Mouse (Mus musculus) retina, adult 2 months (tissue): ENCODE results near the gene Slc16a8.

ENCODE experiments used
- DNase-seq: peaks from one replicate; pipeline ENCODE4 v3.0.0-alpha.2; 2012; ENCODE audit warnings: low read depth, low spot score

Slc16a8 gene

DNA sequence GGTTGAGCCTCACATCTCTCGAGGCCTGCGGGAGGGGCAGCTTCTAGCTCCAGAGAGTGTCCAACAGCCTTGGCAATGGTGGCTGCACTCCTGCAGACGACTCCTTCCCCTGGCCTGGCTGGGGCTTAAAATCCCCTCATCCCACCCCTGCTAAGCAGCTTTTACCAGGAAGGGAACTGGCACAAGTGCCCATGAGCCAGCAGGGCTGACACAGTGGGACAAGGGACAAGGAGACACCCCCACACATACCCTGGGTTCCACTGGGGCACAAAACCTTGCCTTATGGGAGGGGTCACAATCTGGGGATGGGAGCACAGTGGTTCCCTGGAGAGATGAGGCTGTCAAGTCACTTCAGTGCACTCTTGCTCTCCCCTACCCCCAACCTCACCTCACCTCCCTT is at the start of gene Slc16a8:
Slc16a8 (minus strand) TSS at position 101 of the 400 bp plus-strand sequence.
- DNase-seq: no peak

DNA sequence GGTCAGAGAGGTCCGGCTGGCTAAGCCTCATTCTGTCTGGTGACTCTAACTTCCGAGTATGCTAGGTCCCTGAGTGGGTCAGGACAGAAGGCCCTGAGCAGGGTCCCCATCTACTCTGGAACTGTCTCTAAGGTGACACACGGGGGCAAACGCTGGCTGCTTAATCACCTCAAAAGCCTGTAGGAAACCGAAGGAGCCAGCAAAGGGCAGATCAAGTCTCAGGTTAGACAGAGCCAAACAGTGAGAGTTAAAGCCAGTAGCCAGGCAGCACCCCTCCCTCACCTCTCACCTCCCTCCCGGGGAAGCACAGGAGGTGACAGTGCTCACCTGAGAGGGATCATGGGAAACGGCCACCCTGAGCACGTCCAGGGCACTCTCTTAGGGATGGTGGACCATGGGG is 49.2 kb upstream of the Slc16a8 start:
- no peak for DNase-seq

DNA sequence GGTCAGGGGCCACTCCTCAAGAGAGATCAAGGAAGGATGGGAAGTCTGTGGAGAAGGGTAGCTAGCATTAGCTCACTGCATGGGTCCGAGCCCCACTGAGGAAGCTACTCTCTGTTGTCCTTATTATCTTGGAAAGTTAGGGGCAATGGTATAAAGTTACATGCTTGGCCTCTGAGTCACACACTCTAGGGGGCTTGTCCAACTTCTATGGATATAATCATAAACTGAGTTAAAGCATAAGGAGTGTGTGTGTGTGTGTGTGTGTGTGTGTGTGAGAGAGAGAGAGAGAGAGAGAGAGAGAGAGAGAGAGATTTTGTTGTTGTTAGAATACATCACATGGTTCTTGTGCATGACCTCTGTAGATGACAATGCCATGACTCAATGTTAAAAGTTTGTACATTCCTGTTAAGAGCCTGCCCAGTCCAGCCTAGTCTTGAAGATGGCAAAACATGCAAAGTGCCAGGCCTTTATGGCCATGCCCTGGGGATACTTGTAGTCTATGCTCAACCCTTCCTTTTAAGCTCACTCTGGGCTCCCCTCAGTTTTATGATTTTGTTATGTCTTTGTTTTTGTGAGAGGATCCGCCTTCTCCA is 45.1 kb upstream of the Slc16a8 start:
- DNase-seq: no peak

DNA sequence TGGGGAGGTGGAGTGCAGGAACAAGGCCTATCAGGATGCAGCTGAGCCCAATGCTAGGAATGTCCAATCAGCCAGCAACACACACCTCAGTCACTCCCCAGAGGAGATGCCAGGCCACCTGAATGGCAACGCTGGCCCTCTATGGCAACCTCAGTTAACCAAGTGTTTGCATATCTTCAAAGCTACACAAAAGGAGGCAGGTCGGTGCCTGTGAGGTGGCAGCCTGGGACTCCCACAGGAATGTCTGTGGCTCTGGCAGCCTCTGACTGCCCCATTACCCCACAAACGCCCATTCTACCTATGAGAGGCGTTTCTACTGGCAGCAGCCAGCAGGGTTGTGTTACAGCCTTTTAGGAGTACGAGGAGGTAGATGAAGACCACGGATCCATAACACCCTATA is 44.0 kb upstream of the Slc16a8 start:
- no peak for DNase-seq

DNA sequence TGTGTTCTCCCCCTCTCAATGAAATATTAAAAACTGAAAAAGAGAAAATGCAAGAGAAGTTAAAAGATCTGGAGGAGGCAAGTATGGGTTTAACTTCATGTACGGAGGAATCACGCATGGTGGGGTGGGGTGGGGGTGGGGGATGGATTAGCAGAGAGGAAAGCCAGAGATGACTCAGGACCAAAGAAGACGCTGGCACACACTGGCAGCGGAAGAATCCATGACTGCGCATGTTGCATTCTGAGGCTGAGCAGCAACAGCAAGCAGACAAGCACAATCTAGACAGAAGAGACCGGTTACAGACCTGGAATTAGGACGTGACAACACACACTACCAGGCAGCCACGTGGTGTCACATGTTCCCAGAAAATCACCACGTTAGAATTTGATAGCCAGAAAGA is 38.2 kb upstream of the Slc16a8 start:
- DNase-seq: no peak

DNA sequence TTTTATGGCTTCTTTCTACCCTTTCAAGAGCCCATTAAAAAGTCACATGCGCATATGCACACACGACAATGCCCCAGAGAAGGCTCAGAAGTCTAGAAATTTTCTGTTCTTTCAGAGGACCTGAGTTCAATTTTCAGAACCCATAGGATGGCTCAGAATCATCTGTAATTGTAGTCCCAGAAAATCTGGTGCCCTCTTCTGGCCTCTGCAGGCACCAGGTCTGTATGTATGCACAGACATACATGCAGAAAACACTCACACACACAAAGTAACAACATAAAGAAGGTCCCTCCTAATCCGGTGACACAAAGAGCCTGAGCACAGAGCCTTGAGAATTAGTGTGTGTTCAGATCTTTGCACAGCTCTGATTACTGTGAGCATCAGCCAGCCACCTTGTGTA is 35.8 kb upstream of the Slc16a8 start:
- DNase-seq: no peak

DNA sequence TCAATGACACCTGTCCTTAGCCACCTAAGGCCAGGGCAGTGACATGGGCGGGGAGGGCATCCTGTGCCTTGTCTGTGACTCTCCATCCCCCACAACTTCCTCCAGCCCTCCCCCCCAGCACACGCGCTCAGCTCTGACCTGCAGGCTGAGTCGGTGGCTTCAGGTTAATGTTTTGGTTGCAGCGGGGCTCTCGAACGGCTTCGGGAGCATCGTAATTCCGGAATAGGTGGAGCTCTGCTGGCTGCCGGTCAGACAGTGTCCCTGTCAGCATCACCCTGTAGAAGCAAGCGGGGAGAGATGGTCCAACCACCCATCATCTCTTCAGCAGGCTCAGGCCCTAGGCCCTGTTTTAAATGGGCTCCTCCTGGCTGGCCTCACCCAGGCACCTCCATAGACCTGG is 34.9 kb upstream of the Slc16a8 start:
- no peak for DNase-seq

DNA sequence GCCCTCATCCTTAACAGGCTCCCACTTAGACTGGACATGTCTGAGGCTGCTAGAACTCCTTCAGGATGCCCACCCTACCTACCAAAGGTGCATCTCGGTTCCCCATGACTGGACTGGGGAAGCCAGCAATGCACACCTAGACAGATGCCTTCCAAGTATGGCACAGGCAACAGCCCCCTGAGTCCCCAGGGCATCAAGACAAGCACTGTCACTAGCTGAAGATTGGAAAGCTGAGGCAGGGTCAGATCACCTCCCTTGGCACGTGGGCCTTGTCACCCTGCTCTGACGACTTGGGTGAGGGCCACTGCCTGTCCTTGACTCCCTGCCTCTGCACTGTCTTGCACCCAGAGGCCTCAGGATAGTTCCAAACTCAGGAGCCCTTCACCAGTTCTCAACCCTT is 33.8 kb upstream of the Slc16a8 start:
- no peak for DNase-seq

DNA sequence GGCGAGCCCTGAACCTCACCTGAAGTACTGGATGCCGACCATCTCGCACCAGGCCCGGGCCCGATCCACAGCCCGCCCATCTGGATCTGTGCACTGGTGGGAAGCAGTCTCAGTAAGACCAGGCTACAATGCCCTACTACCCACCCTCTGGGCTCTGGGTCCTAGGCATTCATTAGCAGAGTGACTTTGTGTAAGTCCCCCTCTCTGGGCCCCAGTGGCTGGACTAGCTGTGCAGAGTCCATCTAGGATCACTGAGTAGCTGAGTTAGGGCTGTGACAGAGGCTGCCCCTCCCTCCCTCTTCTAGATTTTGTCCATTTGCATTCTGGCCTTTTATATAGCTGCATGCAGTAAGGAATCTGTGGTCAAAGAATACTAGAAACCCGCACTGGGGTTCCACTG is 32.5 kb upstream of the Slc16a8 start:
- no peak for DNase-seq

DNA sequence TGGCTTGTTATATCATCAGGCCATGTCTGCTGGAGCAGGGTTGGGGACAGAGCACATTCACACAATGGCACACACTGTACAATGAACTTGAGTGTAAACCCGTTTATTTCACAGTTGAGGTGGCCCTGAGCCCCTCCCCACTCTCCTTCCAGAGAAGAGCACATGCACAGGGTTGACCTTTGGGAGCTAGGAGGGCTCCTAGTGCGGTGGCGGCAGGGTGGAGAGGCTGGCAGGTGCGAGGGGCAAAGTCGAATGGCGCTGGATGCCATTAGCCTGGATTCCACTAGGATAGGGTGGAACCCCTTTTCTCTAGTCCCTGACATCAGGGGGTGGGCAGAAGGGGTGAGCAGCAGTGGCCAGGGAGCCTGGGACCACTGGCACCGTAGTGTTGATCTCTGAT is 31.6 kb upstream of the Slc16a8 start:
- no peak for DNase-seq

DNA sequence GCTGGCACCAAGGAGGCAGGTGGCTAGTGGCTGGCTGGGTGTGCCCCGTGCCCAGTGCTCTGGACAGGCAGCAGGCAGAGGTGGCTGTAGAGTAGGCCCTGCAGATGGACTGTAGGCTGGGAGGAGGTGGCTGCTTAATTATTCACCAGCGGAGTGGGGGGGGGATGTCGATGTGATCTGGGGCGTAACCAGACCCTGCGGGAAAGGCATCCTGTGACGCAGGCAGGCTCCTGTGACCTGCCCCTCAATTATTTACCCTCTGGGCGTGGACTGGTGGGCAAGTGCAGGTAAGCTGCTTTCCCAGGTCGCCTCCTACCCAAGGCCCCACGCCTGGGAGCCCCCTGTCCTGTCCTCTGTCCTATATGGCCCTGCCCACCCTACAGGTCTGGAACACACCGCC is 30.8 kb upstream of the Slc16a8 start, which contains the start of gene Baiap2l2:
Baiap2l2 (minus strand) TSS at position 139 of the 400 bp plus-strand sequence.
- DNase-seq: no peak

DNA sequence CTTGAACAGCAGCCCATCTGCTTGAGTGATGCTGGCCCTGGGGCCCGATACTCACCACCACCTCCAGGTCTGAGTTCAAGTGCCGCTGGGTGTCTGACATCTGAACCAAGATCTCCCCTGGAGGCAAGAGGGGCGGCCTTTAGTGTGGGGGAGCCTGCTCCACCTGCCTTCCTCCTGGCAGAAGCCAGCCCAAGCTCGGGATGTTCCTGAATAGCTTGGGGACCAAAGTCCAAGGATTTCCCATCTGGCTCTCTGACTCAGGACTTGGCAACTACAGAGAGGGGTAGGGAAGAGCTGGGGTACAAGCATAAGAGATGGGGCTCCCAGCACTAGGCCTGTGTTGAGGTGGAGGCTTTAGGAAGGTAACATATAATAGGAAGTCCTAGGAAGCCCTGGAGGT is 28.8 kb upstream of the Slc16a8 start:
- no peak for DNase-seq

DNA sequence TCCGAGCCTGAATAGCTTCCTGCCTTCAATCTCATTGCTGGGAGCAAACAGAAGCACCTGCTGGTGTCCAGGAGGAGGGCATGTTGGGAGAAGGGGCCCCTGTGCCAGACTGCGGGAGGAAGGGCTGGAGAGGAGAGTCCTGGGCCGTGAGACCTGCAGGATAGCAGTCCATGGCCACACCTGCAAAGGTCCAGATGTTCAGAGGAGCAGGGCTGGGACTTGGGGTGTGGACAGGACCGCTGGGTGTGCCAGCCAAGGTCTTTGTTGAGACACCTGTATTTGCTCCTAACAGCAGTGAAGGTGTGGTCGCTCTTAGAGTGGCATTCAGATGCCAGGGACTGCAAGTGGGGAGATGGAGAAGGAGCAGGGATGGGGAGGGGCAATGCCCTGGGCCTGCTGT is 27.9 kb upstream of the Slc16a8 start:
- no peak for DNase-seq

DNA sequence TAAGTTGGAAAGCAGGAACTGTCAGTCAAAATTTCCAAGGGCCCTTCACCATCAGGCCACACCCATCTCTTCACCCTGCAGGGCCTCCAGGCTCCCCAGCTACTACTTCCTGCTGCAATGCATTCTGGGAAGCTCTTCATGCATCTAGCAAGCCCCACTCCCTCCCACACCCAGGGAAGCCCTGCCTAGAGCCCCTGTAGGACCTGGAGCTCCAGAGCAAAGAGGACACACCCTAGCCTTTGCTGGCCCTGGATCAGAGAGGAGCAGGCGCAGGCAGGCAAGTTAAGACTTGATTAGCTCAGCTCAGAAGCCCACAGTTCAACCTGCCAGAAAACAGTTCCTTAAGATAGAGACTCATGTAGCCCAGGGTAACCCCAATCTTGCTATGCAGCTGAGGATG is 26.8 kb upstream of the Slc16a8 start:
- DNase-seq: no peak

DNA sequence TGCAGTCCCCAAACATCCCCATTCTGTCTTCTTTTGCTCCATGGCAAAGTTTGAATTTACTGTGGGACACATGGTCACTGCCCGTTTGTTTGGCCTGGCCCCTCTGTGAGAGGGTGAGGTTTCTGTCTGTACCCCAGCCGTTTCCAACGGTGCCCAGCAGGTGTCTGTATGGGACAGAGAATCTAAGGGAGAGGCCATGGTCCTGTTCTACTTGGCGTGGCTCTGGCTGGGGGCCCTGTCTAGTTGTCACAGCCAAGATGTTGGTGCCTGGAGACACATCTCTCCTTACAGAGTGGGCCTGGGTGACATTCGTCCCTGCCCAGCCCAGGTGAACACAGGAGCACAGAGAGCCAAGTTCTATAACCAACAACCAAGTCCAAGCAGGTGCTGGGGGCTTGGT is 26.3 kb upstream of the Slc16a8 start:
- DNase-seq: no peak

DNA sequence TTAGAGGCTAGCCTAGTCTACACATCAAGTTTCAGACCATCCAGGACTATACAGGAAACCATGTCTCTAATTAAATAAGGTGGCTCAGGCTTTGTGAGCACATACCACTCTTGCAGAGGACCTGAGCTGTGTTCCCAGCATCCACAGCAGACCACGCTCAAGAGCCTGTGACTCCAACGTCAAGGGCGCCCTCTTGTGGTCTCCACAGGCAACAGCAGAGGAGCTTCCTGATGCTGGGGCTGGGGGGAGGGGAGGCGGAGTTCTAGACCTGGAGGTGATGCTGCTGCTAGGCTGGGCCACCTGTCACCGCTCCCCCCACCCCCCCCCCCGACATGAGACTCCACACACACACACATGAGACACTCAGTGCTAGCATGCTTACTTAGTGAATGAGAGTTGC is 25.6 kb upstream of the Slc16a8 start:
- no peak for DNase-seq

DNA sequence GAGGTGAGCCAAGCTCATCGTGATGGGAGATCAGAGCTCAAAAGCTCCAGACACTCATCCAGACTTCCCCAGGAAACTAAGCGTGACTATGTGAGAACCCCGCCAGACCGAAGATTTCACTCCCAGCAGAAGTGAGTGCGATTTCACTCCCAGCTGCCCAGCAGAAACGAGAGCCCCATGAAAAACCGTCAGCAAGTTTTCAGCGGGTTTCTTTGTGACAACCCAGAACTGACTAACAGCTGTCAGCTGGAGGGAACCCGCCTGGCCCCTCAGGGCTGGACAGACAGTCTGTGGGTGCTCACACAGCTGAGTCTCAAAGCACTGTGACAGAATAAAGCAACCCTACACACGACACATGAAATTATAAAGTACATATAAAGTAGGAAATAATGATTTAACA is 23.2 kb upstream of the Slc16a8 start:
- DNase-seq: no peak

DNA sequence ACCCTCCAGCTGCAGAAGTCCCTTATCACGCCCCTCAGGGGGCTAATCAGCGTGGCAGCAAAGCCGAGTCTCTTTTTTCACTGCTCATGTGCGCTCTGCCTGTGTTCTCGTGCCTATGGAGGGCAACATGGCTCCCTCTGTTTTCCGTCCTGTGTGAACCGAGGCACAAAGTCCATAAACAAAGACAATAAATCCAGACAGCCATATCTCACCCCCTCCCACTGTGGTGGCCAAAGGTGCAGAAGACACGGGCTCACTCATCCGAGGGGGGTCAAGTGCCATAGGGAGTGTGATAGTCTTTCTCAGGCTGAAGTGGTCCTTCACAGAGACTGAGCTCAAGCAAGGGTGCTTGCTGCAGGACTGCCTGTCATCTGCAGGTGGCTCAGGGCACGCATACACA is 18.5 kb upstream of the Slc16a8 start:
- DNase-seq: no peak

DNA sequence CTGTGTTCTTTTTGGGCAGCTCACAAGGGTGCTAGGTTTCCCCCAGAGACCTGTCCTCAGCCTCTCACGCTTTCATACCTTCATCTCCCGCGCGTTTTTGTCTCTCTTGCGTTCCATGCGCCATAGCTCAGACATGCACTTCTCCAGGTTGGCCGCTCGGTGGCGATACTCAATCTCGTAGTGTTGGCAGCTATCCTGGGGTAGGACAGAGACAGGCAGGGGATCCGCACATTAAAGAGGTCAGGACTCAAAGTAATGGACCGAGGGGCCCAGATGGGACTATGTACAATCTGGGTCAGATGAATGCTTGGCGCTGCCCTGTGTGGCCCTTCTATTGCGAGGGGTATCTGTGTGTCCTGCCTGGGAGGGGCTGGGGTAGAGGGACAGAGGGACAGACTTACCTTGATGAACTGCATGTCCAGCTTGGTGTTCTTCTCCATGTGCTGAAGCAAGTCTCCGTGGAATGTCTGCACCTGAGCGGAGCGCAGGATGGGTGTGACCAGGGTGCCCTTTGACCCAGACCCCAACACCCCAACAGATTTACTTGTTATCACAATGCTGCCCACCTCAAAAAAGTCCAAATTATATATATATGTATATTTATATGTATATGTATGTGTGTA is 16.7 kb upstream of the Slc16a8 start:
- DNase-seq: no peak

DNA sequence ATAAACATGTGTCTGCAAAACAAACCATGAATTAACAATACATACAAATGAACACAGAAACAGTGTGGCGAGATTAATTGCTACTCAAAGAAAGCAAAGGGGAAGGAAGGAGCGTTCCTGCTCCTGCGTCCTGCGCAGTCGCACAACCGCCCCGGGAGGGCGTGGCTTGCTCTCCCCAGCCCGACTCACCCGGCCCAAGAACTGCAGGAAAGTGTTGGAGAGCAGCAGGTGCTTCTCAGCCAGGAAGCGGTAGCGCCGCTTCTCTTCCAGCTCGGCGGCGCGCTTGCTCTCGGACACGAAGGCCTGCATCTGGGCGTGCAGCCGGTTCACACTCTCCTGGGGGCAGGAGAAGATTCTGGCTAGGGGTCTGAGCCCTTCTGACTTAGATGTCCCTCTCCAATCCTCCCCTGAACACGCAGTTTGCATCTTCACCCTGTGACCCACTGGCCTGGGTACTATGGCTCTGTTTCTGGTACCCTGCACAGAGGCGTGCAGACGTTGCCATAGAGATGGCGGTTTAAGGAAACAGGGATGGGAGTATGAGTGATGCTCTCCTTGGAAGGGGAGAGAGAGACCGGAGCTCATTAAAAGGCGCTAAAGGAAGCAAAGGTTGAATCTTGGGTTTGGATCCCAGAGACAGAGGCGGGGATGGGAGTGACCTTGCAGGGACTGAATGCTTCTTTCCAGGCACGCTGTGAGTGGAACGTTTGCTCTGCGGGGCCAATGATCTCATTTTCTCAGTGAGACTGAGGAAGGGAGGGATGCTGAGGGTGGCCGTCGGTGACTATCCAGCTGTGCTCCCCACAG is 16.0 kb upstream of the Slc16a8 start:
- no peak for DNase-seq

DNA sequence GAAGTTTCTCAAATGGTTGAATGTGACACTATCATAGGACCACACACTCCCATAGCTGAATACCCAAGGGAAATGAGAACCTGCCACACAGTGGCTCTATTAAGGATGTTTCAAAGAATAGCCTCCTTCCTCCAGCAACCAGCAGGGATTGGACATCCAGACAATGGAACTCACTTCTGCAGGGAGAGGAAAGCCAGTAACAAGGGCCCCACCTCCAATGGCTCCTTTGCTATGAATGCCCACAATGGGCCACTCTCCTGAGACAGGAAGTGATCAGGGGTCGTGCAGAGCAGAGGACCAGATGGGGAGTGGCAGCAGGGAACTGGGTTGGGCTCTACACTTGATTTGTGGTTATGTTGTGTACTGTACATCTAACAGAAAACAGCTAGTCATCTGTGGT is 14.0 kb upstream of the Slc16a8 start:
- no peak for DNase-seq

DNA sequence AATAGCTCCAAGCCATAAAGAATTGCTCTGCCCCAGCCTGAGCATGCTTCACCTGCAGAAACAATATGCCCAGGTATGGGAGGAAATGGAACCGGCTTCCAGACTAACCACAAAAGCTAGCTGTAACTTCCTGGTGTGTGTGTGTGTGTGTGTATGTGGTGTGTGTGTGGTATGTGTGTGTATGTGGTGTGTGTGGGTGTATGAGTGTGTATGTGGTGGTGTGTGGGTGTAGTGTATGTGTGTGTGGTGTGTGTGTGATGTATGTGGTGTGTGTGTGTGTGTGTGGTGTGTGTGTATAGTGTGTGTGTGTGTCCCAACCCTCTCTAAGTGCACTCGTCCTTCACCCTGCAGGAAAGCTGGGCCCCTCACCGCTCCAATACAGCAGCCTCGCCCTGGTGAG is 10.8 kb upstream of the Slc16a8 start:
- DNase-seq: no peak

DNA sequence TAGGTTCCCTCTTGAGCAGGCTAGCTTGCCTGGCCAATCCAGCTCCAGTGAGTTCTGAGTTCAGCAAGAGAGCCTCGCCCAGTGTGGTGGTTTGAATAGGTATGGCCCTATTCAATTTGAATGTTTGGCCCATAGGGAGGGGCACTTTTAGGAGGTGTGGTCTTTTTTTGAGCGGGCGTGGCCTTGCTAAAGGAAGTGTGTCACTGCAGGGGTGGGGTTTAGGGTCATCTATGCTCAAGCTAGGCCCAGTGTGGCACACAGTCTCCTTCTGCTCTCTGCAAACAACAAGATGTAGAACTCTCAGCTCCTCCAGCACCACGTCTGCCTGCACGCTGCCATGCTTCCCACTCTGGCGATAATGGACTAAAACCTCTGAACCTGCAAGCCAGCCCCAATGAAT is 9.2 kb upstream of the Slc16a8 start:
- no peak for DNase-seq
